Mouse (Mus musculus) hematopoietic stem cell, adult 5-6 weeks (primary cell): ENCODE data around the gene Tpx2. TPM values are rescaled to one million over a fixed set of nuclear protein-coding genes. Genes with fewer than 3 reads are reported as not detected.

Experiments
- total RNA-seq: library from RNA; stranded (forward); fragments of 172-1452, 232-1000 nt; gene quantifications from 2 replicates; pipeline ENCODE4 v1.2.3, GENCODE M21; 2017

The Tpx2 gene
- total RNA-seq, 1 experiment from 2014 or later, result 113 TPM

Other genes starting within 250 kb of the Tpx2 start
- not detected in 2 replicates for gene Defb45, start 248.6 kb upstream of the Tpx2 start, total RNA-seq
- gene Defb36, start 243.6 kb upstream of the Tpx2 start, total RNA-seq, result not detected in 2 replicates
- gene Defb25, start 224.9 kb upstream of the Tpx2 start, total RNA-seq, result not detected in 2 replicates
- not detected in 2 replicates for gene Rem1, start 221.0 kb upstream of the Tpx2 start, total RNA-seq
- 104 and 106 TPM in 2 replicates for gene H13, start 178.5 kb upstream of the Tpx2 start, total RNA-seq
- 15.0 and 19.1 TPM in 2 replicates for gene Mcts2, start 160.9 kb upstream of the Tpx2 start, total RNA-seq
- gene Id1, start 111.7 kb upstream of the Tpx2 start, total RNA-seq, result 5.8 and 9.6 TPM in 2 replicates
- 1.3 TPM in 1 of 2 replicates, not detected in the other for gene Cox4i2, start 93.8 kb upstream of the Tpx2 start, total RNA-seq
- gene Bcl2l1, start 16.2 kb upstream of the Tpx2 start, total RNA-seq, result 11.2 and 11.6 TPM in 2 replicates
- gene Mylk2, start 63.4 kb downstream of the Tpx2 start, total RNA-seq, result not detected in 2 replicates
- not detected in 2 replicates for gene Foxs1, start 85.2 kb downstream of the Tpx2 start, total RNA-seq
- not detected in 2 replicates for gene Dusp15, start 103.7 kb downstream of the Tpx2 start, total RNA-seq
- not detected in 2 replicates for gene Ttll9, start 114.5 kb downstream of the Tpx2 start, total RNA-seq
- gene Pdrg1, start 167.5 kb downstream of the Tpx2 start, total RNA-seq, result 115 and 527 TPM in 2 replicates
- gene Xkr7, start 183.9 kb downstream of the Tpx2 start, total RNA-seq, result 0.50 TPM in 1 of 2 replicates, not detected in the other
- 5.4 and 11.4 TPM in 2 replicates for gene Ccm2l, start 218.0 kb downstream of the Tpx2 start, total RNA-seq